Comparison of ENCODE assay signal across 8 mouse cellular contexts in the genomic region with DNA sequence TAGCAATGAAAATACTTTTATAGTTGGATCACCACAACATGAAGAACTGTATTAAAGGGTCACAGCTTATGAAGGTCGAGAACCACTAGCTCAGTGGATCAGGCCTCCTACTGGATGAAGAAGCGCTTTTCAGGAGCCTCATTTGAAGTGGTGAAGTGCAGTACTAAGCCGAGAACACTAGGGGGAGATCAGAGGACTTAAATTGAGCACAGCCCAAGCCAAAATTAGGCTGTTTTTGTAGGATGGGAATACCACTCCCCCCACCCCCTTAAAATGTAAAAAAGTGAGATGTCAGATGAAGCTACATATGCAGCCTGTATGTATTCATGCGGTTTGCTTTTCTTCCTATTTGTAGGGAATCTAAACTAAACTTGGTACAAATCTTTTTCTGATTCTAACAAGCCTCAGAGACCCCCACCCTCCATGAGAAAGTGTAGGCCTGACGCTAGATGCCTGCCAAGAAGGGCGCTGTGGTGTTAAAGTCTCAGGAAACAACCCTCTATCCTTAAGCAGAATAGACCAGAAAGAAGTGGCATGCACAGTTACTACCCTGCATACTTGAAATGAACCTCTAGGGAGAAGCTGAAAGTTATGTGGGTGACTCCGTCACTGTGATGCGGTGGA.
DNase-seq lines count a peak whose midpoint lies in the region; ATAC-seq and TF ChIP-seq lines count a peak whose summit lies in the region.

No protein-coding gene starts in this region.

- H3K27ac ChIP-seq in olfactory bulb, adult 2 months (ENCODE audit: insufficient read depth, low read depth, low read length), result peak overlapping the region; percentile 76

- no peak for TF ChIP-seq POLR2A in olfactory bulb, adult 2 months (IDR thresholded peaks at IDR 0.05; ENCODE audit: insufficient read depth, low read depth, low read length)

- H3K4me3 ChIP-seq in olfactory bulb, adult 2 months (ENCODE audit: insufficient read depth, low read depth, low read length), result no peak overlapping the region

- H3K4me1 ChIP-seq in olfactory bulb, adult 2 months (ENCODE audit: control insufficient read depth, insufficient read depth, low read length), result peaks cover 19% of the 10 kb centered on the region

- ATAC-seq in activated CD4-positive, CD25-positive, alpha-beta regulatory T cell, adult 4 months, result no peak

- intact Hi-C loops in heart, postnatal 25 days (cut with DNase I), result loop anchor here (2.0 to 10.0 kb wide), 4 partner anchors 71 to 256 kb away; a partner anchor contains a TSS
- intact Hi-C loops in heart, postnatal 36 days (cut with DNase I), result loop anchor here (1.0 to 5.0 kb wide), 3 partner anchors 171 to 254 kb away; a partner anchor contains a TSS
- intact Hi-C loops in left cerebral cortex, postnatal 25 days (cut with DNase I), result loop anchor here (2.0 to 5.0 kb wide), 4 partner anchors 70 to 254 kb away; a partner anchor contains a TSS

- 33% methylated on average over 8 of the region's 8 CpGs for WGBS in olfactory bulb, adult 2 months

- TF ChIP-seq CTCF in olfactory bulb, adult 2 months (IDR thresholded peaks at IDR 0.05; ENCODE audit: insufficient read depth, low read depth, low read length), result no peak

- peak; percentile 21 for DNase-seq in heart, adult 8-10 months (ENCODE audit: low spot score)
- DNase-seq in heart, postnatal 25 days (ENCODE audit: low spot score), result no peak
- DNase-seq in ES-CJ7 (ENCODE audit: low read depth, low spot score), result peak; percentile 82
- peak; percentile 77 to 83 for DNase-seq in cerebellum, postnatal 10 days
- DNase-seq in heart, postnatal 36 days, result peak; percentile 4 to 8
- peak; percentile 60 to 84 for DNase-seq in left cerebral cortex, postnatal 25 days (ENCODE audit: low spot score in 2 of 2)
